ENCODE assay signal across 14 mouse cellular contexts in genomic region chr7:144458881-144459280, GRCm38 (mm10).
"Had no signal": no experiment of that assay in that cellular context is flagged by ENCODE, and none has a peak within 500 bp of the region (broad histone marks: within the 10 kb centered on the region; RNA-seq: fewer than 3 reads in every experiment).

No protein-coding gene starts in this region.

- H3K4me3 ChIP-seq: limb, embryonic 12.5 days; liver, embryonic 13.5 days; lung, embryonic 15.5 days; midbrain, embryonic 15.5 days; neural tube, embryonic 13.5 days had no signal

- H3K27ac ChIP-seq: limb, embryonic 12.5 days; liver, embryonic 13.5 days; lung, embryonic 15.5 days; macrophage; midbrain, embryonic 15.5 days; neural tube, embryonic 13.5 days had no signal

- DNase-seq: kidney, adult 8-10 months; kidney, postnatal 25 days; liver; liver, embryonic 13.5 days; liver, postnatal 0 days; lung, postnatal 14 days; right cerebral cortex, adult 18-20 months; thymus, adult 18-20 months; thymus, postnatal 14 days had no signal
